In the genomic region with DNA sequence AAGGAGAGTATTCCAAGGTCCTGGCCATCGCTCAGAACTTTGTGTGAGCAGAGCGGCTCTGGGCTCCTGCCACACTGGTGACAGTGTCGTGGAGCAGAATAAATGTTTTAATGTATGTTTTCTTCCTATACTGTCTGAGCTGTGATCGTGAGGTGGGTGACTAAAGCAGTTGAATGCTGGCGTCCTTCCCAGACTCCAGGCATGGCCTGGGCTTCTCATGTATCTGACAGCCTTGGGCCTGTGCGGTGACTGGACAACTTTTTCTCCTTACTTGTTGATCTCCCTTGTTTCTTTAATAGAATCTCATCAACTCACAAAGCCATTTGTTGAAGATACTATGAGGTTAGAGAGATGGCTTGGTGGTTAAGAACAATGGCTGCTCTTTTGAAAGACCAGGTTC, we compare ENCODE assay signal across 21 mouse cellular contexts. TPM values are rescaled to one million over a fixed set of nuclear protein-coding genes. Genes with fewer than 3 reads are reported as not detected.
DNase-seq lines count a peak whose midpoint lies in the region; ATAC-seq and TF ChIP-seq lines count a peak whose summit lies in the region.
"Had no signal": no experiment of that assay in that cellular context is flagged by ENCODE, and none has a peak within 500 bp of the region (broad histone marks: within the 10 kb centered on the region; RNA-seq: fewer than 3 reads in every experiment).

No protein-coding gene starts in this region.

- intact Hi-C loops in heart, postnatal 14 days (cut with DNase I): no loop called here
- intact Hi-C loops in left cerebral cortex, postnatal 10 days (cut with DNase I): no loop called here

- no peak for ATAC-seq in lung, embryonic 14.5 days (ENCODE audit: insufficient read depth)
- ATAC-seq: CD4-positive, CD25-positive, alpha-beta regulatory T cell, adult 4 months; forebrain, embryonic 15.5 days had no signal

- TF ChIP-seq CTCF in lung, embryonic 14.5 days (IDR thresholded peaks at IDR 0.05; ENCODE audit: low read depth): no peak

- H3K27me3 ChIP-seq in lung, embryonic 14.5 days (ENCODE audit: insufficient read depth, low read length): no peaks in the 10 kb centered on the region
- H3K27me3 ChIP-seq: forebrain, embryonic 15.5 days; heart, embryonic 15.5 days; hindbrain, embryonic 15.5 days had no signal

- H3K4me1 ChIP-seq in lung, embryonic 14.5 days (ENCODE audit: insufficient read depth): peaks cover 10% of the 10 kb centered on the region; the same call in 1 of the 2 replicates
- H3K4me1 ChIP-seq: forebrain, embryonic 15.5 days; hindbrain, embryonic 15.5 days had no signal

- 58% methylated on average over 6 of the region's 6 CpGs for WGBS in lung, embryonic 14.5 days

- peak; percentile 53 for DNase-seq in lung, embryonic 14.5 days
- DNase-seq in lung, postnatal 4 days: no peak
- DNase-seq in MN1 (ENCODE audit: low spot score): peak; percentile 62
- peak; percentile 61 for DNase-seq in skeletal muscle tissue, adult 2 months (ENCODE audit: low read depth, low spot score)
- no peak for DNase-seq in heart, postnatal 14 days
- no peak for DNase-seq in left cerebral cortex, postnatal 10 days (ENCODE audit: extremely low spot score in 1 of 2, low spot score in 2 of 2)
- DNase-seq: adrenal gland, adult 2 months; adrenal gland, postnatal 25 days; B cell, adult 2 months; cerebellum, adult 2 months; cerebellum, postnatal 10 days; gastrocnemius, postnatal 10 days; heart, adult 2 months; heart, postnatal 36 days had no signal

- no peak overlapping the region for H3K27ac ChIP-seq in lung, embryonic 14.5 days (ENCODE audit: low read depth)
- H3K27ac ChIP-seq: forebrain, embryonic 15.5 days; heart, adult 2 months; heart, embryonic 15.5 days; hindbrain, embryonic 15.5 days had no signal

- H3K4me2 ChIP-seq in lung, embryonic 14.5 days: no peak overlapping the region
- H3K4me2 ChIP-seq: forebrain, embryonic 15.5 days; heart, embryonic 11.5 days; heart, embryonic 15.5 days; hindbrain, embryonic 15.5 days had no signal

- H3K9me3 ChIP-seq in lung, embryonic 14.5 days (ENCODE audit: low read depth, low read length): no peaks in the 10 kb centered on the region
- H3K9me3 ChIP-seq: forebrain, embryonic 15.5 days; G1E; heart, embryonic 15.5 days; hindbrain, embryonic 15.5 days had no signal

- H3K4me3 ChIP-seq in lung, embryonic 14.5 days (ENCODE audit: low read depth, low read length): no peak overlapping the region
- H3K4me3 ChIP-seq: forebrain, embryonic 15.5 days; heart, adult 2 months; heart, embryonic 15.5 days; hindbrain, embryonic 15.5 days had no signal

- H3K36me3 ChIP-seq in lung, embryonic 14.5 days (ENCODE audit: insufficient read depth): peaks cover 27% of the 10 kb centered on the region

- no peak overlapping the region for H3K9ac ChIP-seq in lung, embryonic 14.5 days
- H3K9ac ChIP-seq: forebrain, embryonic 15.5 days; heart, embryonic 15.5 days; hindbrain, embryonic 15.5 days had no signal

RNA-seq across cellular contexts. Expression of gene Tmem63b, which starts 11.7 kb away (rescaled TPM):
- 29.7 and 31.3 TPM in 2 replicates for polyA plus RNA-seq in lung, embryonic 14.5 days (2014; fragmentation: Nextera tagmentation; extraction: Ambion mirVana)
- 10 to 100 TPM; 78.4 to 81.2 TPM for total RNA-seq in heart, postnatal 14 days (2021)
- total RNA-seq in left cerebral cortex, postnatal 10 days (2021): 100 to 1,000 TPM; 238 to 244 TPM

RNA-seq across cellular contexts. Expression of gene Mrpl14, which starts 12.2 kb away (rescaled TPM):
- 162 and 168 TPM in 2 replicates for polyA plus RNA-seq in lung, embryonic 14.5 days (2014; fragmentation: Nextera tagmentation; extraction: Ambion mirVana)
- total RNA-seq in heart, postnatal 14 days (2021): 100 to 1,000 TPM; 116 to 123 TPM
- total RNA-seq in left cerebral cortex, postnatal 10 days (2021): 10 to 100 TPM; 46.8 to 47.1 TPM

RNA-seq across cellular contexts. Expression of gene 1600014C23Rik, which starts 35.3 kb away (rescaled TPM):
- polyA plus RNA-seq in lung, embryonic 14.5 days (2014; fragmentation: Nextera tagmentation; extraction: Ambion mirVana): not detected in 2 replicates
- total RNA-seq in heart, postnatal 14 days (2021): under 1 TPM in 1 of 2 experiments, not detected in 1; 0.60 TPM
- total RNA-seq in left cerebral cortex, postnatal 10 days (2021): not detected
- total RNA-seq: adrenal gland, adult 2 months; adrenal gland, postnatal 25 days; gastrocnemius, postnatal 10 days; heart, postnatal 36 days had no signal
- polyA plus RNA-seq: adrenal gland, adult 2 months; CD4-positive, CD25-positive, alpha-beta regulatory T cell, adult 4 months; embryonic facial prominence, embryonic 11.5 days; forebrain, embryonic 15.5 days; heart, adult 2 months had no signal

RNA-seq across cellular contexts. Expression of gene Capn11, which starts 39.2 kb away (rescaled TPM):
- polyA plus RNA-seq in lung, embryonic 14.5 days (2014; fragmentation: Nextera tagmentation; extraction: Ambion mirVana): 0.07 TPM in 1 of 2 replicates, not detected in the other
- under 1 TPM; 0.81 to 0.98 TPM for total RNA-seq in heart, postnatal 14 days (2021)
- under 1 TPM in 1 of 2 experiments, not detected in 1; 0.39 TPM for total RNA-seq in left cerebral cortex, postnatal 10 days (2021)
- total RNA-seq: G1E; heart, postnatal 36 days had no signal
- polyA plus RNA-seq: adrenal gland, adult 2 months; G1E; heart, adult 2 months had no signal

Comparison
In these comparisons a context has a peak if more than half of its experiments do, and no peak if none do; other contexts are left out.
1. DNase-seq: peak in lung, embryonic 14.5 days (single experiment), MN1 (single experiment) and skeletal muscle tissue, adult 2 months (single experiment); none in lung, postnatal 4 days (0 of 2), heart, postnatal 14 days (0 of 2) and left cerebral cortex, postnatal 10 days (0 of 2).